Mouse (Mus musculus): Measurements from ENCODE around the gene Mrpl33. TPM values are rescaled to one million over a fixed set of nuclear protein-coding genes. Genes with fewer than 3 reads are reported as not detected.

The Mrpl33 gene
- polyA plus RNA-seq, 1 experiment, result 111 TPM

DNA sequence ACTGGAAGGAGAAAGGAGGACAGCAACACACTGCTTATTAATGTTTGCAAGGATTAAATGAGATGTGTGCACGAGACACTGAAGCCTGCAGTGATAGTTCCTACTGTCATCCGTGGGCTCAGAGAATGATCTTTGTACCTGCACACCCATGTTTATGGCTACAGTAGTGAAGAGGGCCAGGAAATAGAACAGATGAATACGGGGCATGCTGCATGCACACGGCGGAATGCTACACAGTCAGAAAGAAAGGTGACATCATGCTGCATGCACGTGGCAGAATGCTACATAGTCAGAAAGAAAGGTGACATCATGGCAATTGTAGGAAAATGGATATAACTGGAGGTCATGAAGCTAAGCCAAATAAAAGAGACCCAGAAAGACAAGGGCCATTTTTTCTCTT, 49.8 kb downstream of the Mrpl33 start:
- Histone ChIP-seq H3K27ac (ENCODE audit: insufficient read depth, low read length) (no peak overlapping the region), H3K4me1 (ENCODE audit: control insufficient read depth, insufficient read depth, low read length) (peaks cover 2% of the 10 kb centered on the region; the same call in 1 of the 2 replicates), H3K4me3 (ENCODE audit: insufficient read depth, low read length) (no peak overlapping the region)
- TF ChIP-seq CTCF (IDR thresholded peaks at IDR 0.05; ENCODE audit: extremely low read depth, insufficient read depth, low read length), result no peak
- no peak for TF ChIP-seq POLR2A (IDR thresholded peaks at IDR 0.05; ENCODE audit: extremely low read depth, insufficient read depth, low read length)

DNA sequence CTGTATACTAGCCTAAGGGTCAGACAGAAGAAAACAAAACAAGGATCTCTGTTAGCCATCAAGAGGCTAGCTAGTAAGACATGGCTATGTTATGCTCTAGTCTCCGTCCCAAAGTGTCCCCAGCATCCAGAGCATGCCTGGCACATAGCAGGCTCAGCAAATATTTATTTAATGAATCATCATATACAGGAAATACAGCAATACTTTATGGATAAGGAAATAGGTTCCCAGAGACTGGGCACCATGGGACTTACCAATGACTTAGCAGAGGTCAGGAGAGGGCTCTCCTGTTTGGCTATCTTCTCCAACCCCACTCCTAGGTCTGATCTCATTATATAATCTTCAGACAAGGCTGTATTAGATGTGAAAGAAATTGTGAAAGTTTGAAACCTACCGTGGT, 50.6 kb downstream of the Mrpl33 start:
- Histone ChIP-seq H3K4me1 (ENCODE audit: control insufficient read depth, insufficient read depth, low read length) (peaks cover 2% of the 10 kb centered on the region; the same call in 1 of the 2 replicates), H3K4me3 (ENCODE audit: insufficient read depth, low read length) (no peak overlapping the region), H3K27ac (ENCODE audit: insufficient read depth, low read length) (no peak overlapping the region)
- TF ChIP-seq CTCF (IDR thresholded peaks at IDR 0.05; ENCODE audit: extremely low read depth, insufficient read depth, low read length), result no peak
- TF ChIP-seq POLR2A (IDR thresholded peaks at IDR 0.05; ENCODE audit: extremely low read depth, insufficient read depth, low read length), result no peak

DNA sequence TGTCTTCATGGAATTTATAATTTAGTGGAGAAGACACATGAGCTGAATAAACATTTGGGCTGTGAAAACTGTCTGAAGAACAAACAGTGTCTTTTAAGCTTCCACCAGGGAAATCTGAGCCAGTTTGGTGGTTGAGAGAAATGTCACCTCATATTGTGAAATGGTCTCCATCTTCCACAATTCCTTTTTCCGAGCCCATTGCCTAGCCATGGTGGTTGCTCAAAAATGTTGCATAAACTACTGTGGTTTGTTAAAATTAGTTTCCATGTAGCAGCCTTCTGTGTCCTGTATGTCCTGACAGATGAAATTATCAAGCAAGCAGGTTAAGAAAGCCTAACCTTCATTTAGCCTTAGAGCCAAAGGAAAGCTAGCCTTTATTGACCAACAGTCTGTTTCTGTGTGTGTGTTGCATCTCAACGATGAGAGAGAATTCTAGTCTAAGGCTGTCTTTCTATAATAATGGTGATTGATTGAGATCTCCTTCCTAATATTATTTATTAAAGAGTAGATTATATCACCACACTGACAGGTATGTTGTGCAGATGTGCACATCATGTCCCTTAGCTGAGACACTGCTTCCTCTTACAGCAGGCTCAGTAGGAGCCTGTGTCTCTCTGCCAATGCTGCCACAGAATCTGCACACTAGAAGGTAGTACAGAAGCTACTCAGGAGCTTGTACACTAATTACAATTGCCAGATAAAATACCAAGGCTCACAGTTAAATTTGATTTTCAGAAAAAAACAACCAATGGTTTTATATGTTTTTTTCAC, 54.0 kb downstream of the Mrpl33 start:
- TF ChIP-seq POLR2A (IDR thresholded peaks at IDR 0.05; ENCODE audit: extremely low read depth, insufficient read depth, low read length), result no peak
- TF ChIP-seq CTCF (IDR thresholded peaks at IDR 0.05; ENCODE audit: extremely low read depth, insufficient read depth, low read length), result no peak
- Histone ChIP-seq H3K27ac (ENCODE audit: insufficient read depth, low read length) (no peak overlapping the region), H3K4me3 (ENCODE audit: insufficient read depth, low read length) (no peak overlapping the region), H3K4me1 (ENCODE audit: control insufficient read depth, insufficient read depth, low read length) (no peaks in the 10 kb centered on the region)

DNA sequence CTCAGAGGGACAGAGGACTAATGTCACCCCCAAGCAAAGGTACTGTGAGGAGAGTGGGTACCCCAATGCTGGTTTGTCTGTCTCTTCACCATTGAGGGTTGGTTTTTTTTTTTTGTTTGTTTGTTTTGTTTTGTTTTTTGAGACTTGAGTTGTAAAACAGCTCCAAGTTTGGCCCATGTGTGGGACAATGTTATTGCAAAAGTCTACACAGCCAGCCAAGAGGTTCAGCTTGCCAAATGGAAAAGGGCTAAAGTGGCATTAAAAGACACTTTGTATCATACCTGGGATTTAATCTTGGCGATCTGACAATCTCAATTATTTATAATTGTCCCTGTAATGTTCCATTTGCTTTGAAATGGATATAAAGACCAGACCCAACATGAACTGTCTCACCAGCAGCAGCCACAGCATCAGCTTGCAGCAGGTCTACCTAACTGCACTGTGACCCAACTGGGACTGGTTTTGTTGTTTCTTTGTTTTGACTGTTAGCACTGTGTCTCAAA, 59.0 kb downstream of the Mrpl33 start:
- Histone ChIP-seq H3K4me3 (ENCODE audit: insufficient read depth, low read length) (no peak overlapping the region), H3K27ac (ENCODE audit: insufficient read depth, low read length) (no peak overlapping the region), H3K4me1 (ENCODE audit: control insufficient read depth, insufficient read depth, low read length) (no peaks in the 10 kb centered on the region)
- TF ChIP-seq POLR2A (IDR thresholded peaks at IDR 0.05; ENCODE audit: extremely low read depth, insufficient read depth, low read length) (no peak), CTCF (IDR thresholded peaks at IDR 0.05; ENCODE audit: extremely low read depth, insufficient read depth, low read length) (no peak)

GRCm38 (mm10) chr5:31666176-31666575, 69.4 kb downstream of the Mrpl33 start:
- H3K4me3 ChIP-seq (ENCODE audit: insufficient read depth, low read length), result no peak overlapping the region

GRCm38 (mm10) chr5:31668325-31668968, 71.7 kb downstream of the Mrpl33 start:
- H3K27ac ChIP-seq (ENCODE audit: insufficient read depth, low read length), result no peak overlapping the region
- no peak overlapping the region for H3K4me3 ChIP-seq (ENCODE audit: insufficient read depth, low read length)
- no peak for TF ChIP-seq CTCF (IDR thresholded peaks at IDR 0.05; ENCODE audit: extremely low read depth, insufficient read depth, low read length)
- no peak for TF ChIP-seq POLR2A (IDR thresholded peaks at IDR 0.05; ENCODE audit: extremely low read depth, insufficient read depth, low read length)
- H3K4me1 ChIP-seq (ENCODE audit: control insufficient read depth, insufficient read depth, low read length), result no peaks in the 10 kb centered on the region

More at GRCm38 (mm10) chr5:31666176-31666575, 69.4 kb downstream of the Mrpl33 start:
- no peaks in the 10 kb centered on the region for H3K4me1 ChIP-seq (ENCODE audit: control insufficient read depth, insufficient read depth, low read length)
- TF ChIP-seq CTCF (IDR thresholded peaks at IDR 0.05; ENCODE audit: extremely low read depth, insufficient read depth, low read length), result no peak
- TF ChIP-seq POLR2A (IDR thresholded peaks at IDR 0.05; ENCODE audit: extremely low read depth, insufficient read depth, low read length), result no peak
- H3K27ac ChIP-seq (ENCODE audit: insufficient read depth, low read length), result no peak overlapping the region

- no peak overlapping the region for H3K4me3 ChIP-seq (ENCODE audit: insufficient read depth, low read length)
- no peak overlapping the region for H3K27ac ChIP-seq (ENCODE audit: insufficient read depth, low read length)
- no peak for TF ChIP-seq CTCF (IDR thresholded peaks at IDR 0.05; ENCODE audit: extremely low read depth, insufficient read depth, low read length)
- TF ChIP-seq POLR2A (IDR thresholded peaks at IDR 0.05; ENCODE audit: extremely low read depth, insufficient read depth, low read length), result no peak
Measured at GRCm38 (mm10) chr5:31669984-31670383, 73.2 kb downstream of the Mrpl33 start.

GRCm38 (mm10) chr5:31671137-31671536, 74.4 kb downstream of the Mrpl33 start:
- H3K4me1 ChIP-seq (ENCODE audit: control insufficient read depth, insufficient read depth, low read length), result no peaks in the 10 kb centered on the region
- TF ChIP-seq POLR2A (IDR thresholded peaks at IDR 0.05; ENCODE audit: extremely low read depth, insufficient read depth, low read length) (no peak), CTCF (IDR thresholded peaks at IDR 0.05; ENCODE audit: extremely low read depth, insufficient read depth, low read length) (no peak)

More at GRCm38 (mm10) chr5:31669984-31670383, 73.2 kb downstream of the Mrpl33 start:
- H3K4me1 ChIP-seq (ENCODE audit: control insufficient read depth, insufficient read depth, low read length), result no peaks in the 10 kb centered on the region

DNA sequence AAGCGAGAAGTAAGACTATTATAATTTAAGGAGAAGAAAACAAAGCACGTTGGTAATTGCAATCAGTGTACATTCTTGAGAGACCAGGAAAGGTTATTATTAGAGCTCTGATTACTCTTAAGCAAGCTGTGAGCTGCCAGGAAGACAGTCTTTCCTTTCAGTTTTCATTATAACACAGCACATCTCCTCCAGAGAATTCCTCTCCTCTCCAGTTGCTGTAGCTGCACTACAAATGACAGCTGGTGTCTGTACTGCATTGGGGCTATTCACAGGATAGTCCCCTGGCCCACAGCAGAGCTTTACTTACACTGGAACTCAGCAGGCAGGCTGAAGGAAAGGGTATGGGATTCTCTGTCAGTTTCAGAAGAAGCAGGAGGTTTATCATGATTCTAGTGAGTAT, 76.7 kb downstream of the Mrpl33 start:
- Histone ChIP-seq H3K4me3 (ENCODE audit: insufficient read depth, low read length) (no peak overlapping the region), H3K4me1 (ENCODE audit: control insufficient read depth, insufficient read depth, low read length) (no peaks in the 10 kb centered on the region; the same call in 1 of the 2 replicates), H3K27ac (ENCODE audit: insufficient read depth, low read length) (no peak overlapping the region)
- no peak for TF ChIP-seq CTCF (IDR thresholded peaks at IDR 0.05; ENCODE audit: extremely low read depth, insufficient read depth, low read length)

More at GRCm38 (mm10) chr5:31671137-31671536, 74.4 kb downstream of the Mrpl33 start:
- no peak overlapping the region for H3K4me3 ChIP-seq (ENCODE audit: insufficient read depth, low read length)
- no peak overlapping the region for H3K27ac ChIP-seq (ENCODE audit: insufficient read depth, low read length)

Measured in cortical plate, adult 2 months (tissue).